Mouse (Mus musculus) urinary bladder, postnatal 0 days (tissue): Measurements from ENCODE around the gene Glyr1. TPM values are rescaled to one million over a fixed set of nuclear protein-coding genes. Genes with fewer than 3 reads are reported as not detected.

Experiments used
- polyA plus RNA-seq: library from polyadenylated mRNA; unstranded; fragments of >200 nt; fragmentation: Nextera tagmentation; extraction: Ambion mirVana; gene quantifications from 2 replicates; pipeline ENCODE4 v1.2.1, GENCODE M21; 2015

Gene Glyr1
- polyA plus RNA-seq = 65.0 and 69.5 TPM in 2 replicates

GRCm38 (mm10) chr16:5049774-5050234 lies at the start of gene Glyr1, which contains the start of gene Ubn1:
TSS of gene Glyr1 (minus strand) at chr16:5049863.
TSS of gene Ubn1 (plus strand) at chr16:5050057.

GRCm38 (mm10) chr16:5013054-5013838 lies 36.4 kb downstream of the Glyr1 start, which contains the start of gene Rogdi:
TSS of gene Rogdi (minus strand) at chr16:5013553.

GRCm38 (mm10) chr16:5007067-5007466 lies 42.6 kb downstream of the Glyr1 start, which contains the start of gene Smim22:
TSS of gene Smim22 (plus strand) at chr16:5007288.

GRCm38 (mm10) chr16:4997553-4997952 lies 52.1 kb downstream of the Glyr1 start, which contains the start of gene Sept12:
TSS of gene Sept12 (minus strand) at chr16:4997852.

Other genes with a start within 250 kb of the Glyr1 start
- gene 4930562C15Rik, start 214.4 kb downstream of the Glyr1 start, polyA plus RNA-seq = 0.35 and 0.69 TPM in 2 replicates
- gene Ubald1, start 169.5 kb downstream of the Glyr1 start, polyA plus RNA-seq = 41.6 and 42.7 TPM in 2 replicates
- gene Mgrn1, start 163.6 kb downstream of the Glyr1 start, polyA plus RNA-seq = 56.0 and 61.4 TPM in 2 replicates
- 72.2 and 77.5 TPM in 2 replicates for gene Nudt16l1, start 111.1 kb downstream of the Glyr1 start, polyA plus RNA-seq
- 23.7 and 25.9 TPM in 2 replicates for gene Anks3, start 85.7 kb downstream of the Glyr1 start, polyA plus RNA-seq
- gene Sept12, start 52.0 kb downstream of the Glyr1 start, polyA plus RNA-seq = 0.13 TPM in 1 of 2 replicates, not detected in the other
- 29.1 and 30.4 TPM in 2 replicates for gene Smim22, start 42.6 kb downstream of the Glyr1 start, polyA plus RNA-seq
- 27.5 and 28.3 TPM in 2 replicates for gene Rogdi, start 36.3 kb downstream of the Glyr1 start, polyA plus RNA-seq
- gene Ubn1, start 194 bp upstream of the Glyr1 start, polyA plus RNA-seq = 9.1 and 9.8 TPM in 2 replicates
- 16.6 and 18.5 TPM in 2 replicates for gene Ppl, start 82.6 kb upstream of the Glyr1 start, polyA plus RNA-seq
- not detected in 2 replicates for gene Sec14l5, start 97.2 kb upstream of the Glyr1 start, polyA plus RNA-seq
- gene Nagpa, start 154.1 kb upstream of the Glyr1 start, polyA plus RNA-seq = 11.1 and 17.1 TPM in 2 replicates
- 4.4 and 5.4 TPM in 2 replicates for gene AU021092, start 172.4 kb upstream of the Glyr1 start, polyA plus RNA-seq
- gene Alg1, start 183.8 kb upstream of the Glyr1 start, polyA plus RNA-seq = 24.4 and 27.4 TPM in 2 replicates
- gene Eef2kmt, start 206.1 kb upstream of the Glyr1 start, polyA plus RNA-seq = 22.2 and 26.0 TPM in 2 replicates